ENCODE assay signal across 14 mouse cellular contexts in the genomic region with DNA sequence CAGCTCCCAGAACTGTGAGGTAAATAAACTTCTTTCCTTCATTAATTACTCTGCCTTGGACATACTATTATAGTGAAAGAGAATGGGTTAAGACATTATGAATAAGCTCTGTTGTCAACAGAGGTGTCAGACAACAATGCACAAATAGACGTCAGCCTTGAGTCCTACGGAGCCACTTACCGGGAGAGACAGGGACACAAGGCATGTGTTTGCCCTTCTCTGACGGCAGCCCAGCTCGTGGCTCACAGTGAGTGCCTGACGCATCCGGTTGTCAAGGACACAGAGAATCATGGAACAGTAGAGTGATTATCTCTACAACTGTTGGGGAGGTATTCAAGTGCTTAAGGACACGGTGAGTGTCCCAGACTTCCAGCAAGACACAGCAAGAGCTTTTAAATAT. TPM values are rescaled to one million over a fixed set of nuclear protein-coding genes. Genes with fewer than 3 reads are reported as not detected.
A peak's percentile ranks its signal among the peaks of the same experiment; 100 is the strongest.
DNase-seq lines count a peak whose midpoint lies in the region; ATAC-seq and TF ChIP-seq lines count a peak whose summit lies in the region.
"Had no signal": no experiment of that assay in that cellular context is flagged by ENCODE, and none has a peak within 500 bp of the region (broad histone marks: within the 10 kb centered on the region; RNA-seq: fewer than 3 reads in every experiment).

No protein-coding gene starts in this region.

- no peak for TF ChIP-seq CTCF in heart, adult 2 months (IDR thresholded peaks at IDR 0.05)

- H3K27me3 ChIP-seq in heart, adult 2 months (ENCODE audit: control insufficient read depth, insufficient read depth, low read length) = no peaks in the 10 kb centered on the region
- H3K27me3 ChIP-seq in hindbrain, embryonic 11.5 days (ENCODE audit: control insufficient read depth, insufficient read depth, low read length) = no peaks in the 10 kb centered on the region
- no peaks in the 10 kb centered on the region for H3K27me3 ChIP-seq in midbrain, embryonic 16.5 days (ENCODE audit: control insufficient read depth, insufficient read depth, low read depth, low read length)
- H3K27me3 ChIP-seq: liver, embryonic 13.5 days had no signal

- no peaks in the 10 kb centered on the region for H3K79me2 ChIP-seq in heart, adult 2 months (replicated peaks; ENCODE audit: control insufficient read depth, insufficient read depth, low read length)

- H3K9me3 ChIP-seq in hindbrain, embryonic 11.5 days (ENCODE audit: control insufficient read depth, low read length) = no peaks in the 10 kb centered on the region
- H3K9me3 ChIP-seq in midbrain, embryonic 16.5 days (replicated peaks; ENCODE audit: control insufficient read depth, low read length, poor library complexity, severe bottlenecking) = no peaks in the 10 kb centered on the region
- H3K9me3 ChIP-seq: liver, embryonic 13.5 days had no signal

- H3K9ac ChIP-seq in heart, adult 2 months (ENCODE audit: low read depth, low read length) = no peak overlapping the region
- H3K9ac ChIP-seq in hindbrain, embryonic 11.5 days (ENCODE audit: low read depth, low read length) = no peak overlapping the region
- H3K9ac ChIP-seq in midbrain, embryonic 16.5 days (ENCODE audit: low read depth, low read length) = no peak overlapping the region
- H3K9ac ChIP-seq: liver, embryonic 13.5 days had no signal

- no peak overlapping the region for H3K4me2 ChIP-seq in hindbrain, embryonic 11.5 days (replicated peaks; ENCODE audit: low read depth, low read length)
- H3K4me2 ChIP-seq in midbrain, embryonic 16.5 days (ENCODE audit: low read length) = no peak overlapping the region
- H3K4me2 ChIP-seq: liver, embryonic 13.5 days had no signal

- no peaks in the 10 kb centered on the region for H3K36me3 ChIP-seq in heart, adult 2 months (ENCODE audit: control insufficient read depth, insufficient read depth, low read length)
- no peaks in the 10 kb centered on the region for H3K36me3 ChIP-seq in hindbrain, embryonic 11.5 days (ENCODE audit: control insufficient read depth, insufficient read depth, low read length)
- H3K36me3 ChIP-seq in midbrain, embryonic 16.5 days (ENCODE audit: control insufficient read depth, insufficient read depth, low read length) = no peaks in the 10 kb centered on the region

- H3K4me3 ChIP-seq in heart, adult 2 months = no peak overlapping the region
- no peak overlapping the region for H3K4me3 ChIP-seq in hindbrain, embryonic 11.5 days (ENCODE audit: low read depth, low read length)
- no peak overlapping the region for H3K4me3 ChIP-seq in midbrain, embryonic 16.5 days (ENCODE audit: low read depth, low read length)
- H3K4me3 ChIP-seq: liver, embryonic 13.5 days had no signal

- DNase-seq in heart, postnatal 4 days = peak; percentile 22
- DNase-seq in heart, adult 2 months = no peak
- peak; percentile 34 for DNase-seq in embryo, embryonic 10.5 days (ENCODE audit: low spot score)
- DNase-seq in hindbrain, embryonic 11.5 days (ENCODE audit: low spot score) = peak; percentile 26
- DNase-seq in thymus, postnatal 14 days = no peak
- DNase-seq in spleen, adult 12 weeks (ENCODE audit: low spot score) = no peak
- DNase-seq in thymus, postnatal 0 days (ENCODE audit: low spot score) = no peak
- DNase-seq: cerebellum, postnatal 14 days; gastrocnemius, postnatal 14 days; heart, postnatal 36 days; liver, embryonic 13.5 days; thymus, postnatal 4 days had no signal

- H3K4me1 ChIP-seq in heart, adult 2 months (ENCODE audit: control insufficient read depth, insufficient read depth, low read length) = no peaks in the 10 kb centered on the region
- H3K4me1 ChIP-seq in hindbrain, embryonic 11.5 days (replicated peaks; ENCODE audit: control insufficient read depth, insufficient read depth, low read length) = no peaks in the 10 kb centered on the region
- no peaks in the 10 kb centered on the region for H3K4me1 ChIP-seq in midbrain, embryonic 16.5 days (ENCODE audit: control insufficient read depth, insufficient read depth, low read length)

- H3K27ac ChIP-seq in heart, adult 2 months = no peak overlapping the region
- no peak overlapping the region for H3K27ac ChIP-seq in hindbrain, embryonic 11.5 days (ENCODE audit: low read depth, low read length)
- no peak overlapping the region for H3K27ac ChIP-seq in midbrain, embryonic 16.5 days (ENCODE audit: low read length)
- H3K27ac ChIP-seq: kidney, postnatal 0 days; liver, embryonic 13.5 days had no signal

- TF ChIP-seq POLR2A in heart, adult 2 months (IDR thresholded peaks at IDR 0.05; ENCODE audit: insufficient read depth, low read depth, low read length) = no peak

- 58% methylated on average over 8 of the region's 8 CpGs for WGBS in heart, adult 2 months
- 39% methylated on average over 8 of the region's 8 CpGs for WGBS in hindbrain, embryonic 11.5 days
- WGBS in midbrain, embryonic 16.5 days = 30% methylated on average over 8 of the region's 8 CpGs

- intact Hi-C loops in heart, adult 2 months (cut with DNase I) = no loop called here

- no peak for TF ChIP-seq EP300 in heart, adult 2 months (IDR thresholded peaks at IDR 0.05; ENCODE audit: insufficient read depth, low read depth, low read length)

- ATAC-seq in hindbrain, embryonic 11.5 days (ENCODE audit: low FRiP score) = peak; percentile 63
- ATAC-seq in midbrain, embryonic 16.5 days = peak; percentile 73; the same call in 1 of the 2 replicates

RNA-seq across cellular contexts. Expression of gene Cd99l2, which starts 57.8 kb away (rescaled TPM):
- total RNA-seq in heart, postnatal 4 days (2021) = 10 to 100 TPM; 36.6 to 44.5 TPM
- total RNA-seq in heart, adult 2 months (2021) = 10 to 100 TPM; 58.3 to 70.4 TPM
- polyA plus RNA-seq in heart, adult 2 months (2012; rRNA removed) = 35.9 and 75.4 TPM in 2 replicates
- 23.0 and 29.0 TPM in 2 replicates for polyA plus RNA-seq in hindbrain, embryonic 11.5 days (2014; fragmentation: Nextera tagmentation; extraction: Ambion mirVana)
- polyA plus RNA-seq in midbrain, embryonic 16.5 days (2015; fragmentation: Nextera tagmentation; extraction: Ambion mirVana) = 86.5 and 88.7 TPM in 2 replicates
- 10.7 and 11.2 TPM in 2 replicates for polyA plus RNA-seq in thymus, postnatal 0 days (2015; fragmentation: Nextera tagmentation; extraction: Ambion mirVana)

Comparison
In these comparisons a context has a peak if more than half of its experiments do, and no peak if none do; other contexts are left out.
1. DNase-seq: peak in heart, postnatal 4 days (single experiment), embryo, embryonic 10.5 days (single experiment) and hindbrain, embryonic 11.5 days (single experiment); none in heart, adult 2 months (0 of 2), thymus, postnatal 14 days (single experiment), spleen, adult 12 weeks (single experiment) and thymus, postnatal 0 days (single experiment).